Mouse (Mus musculus) cerebellum, adult 2 months (tissue): ENCODE results near the gene Rab19. TPM values are rescaled to one million over a fixed set of nuclear protein-coding genes. Genes with fewer than 3 reads are reported as not detected.
"Not testable (repeated sequence)": the region's sequence is repeated elsewhere in the genome, so short reads cannot be mapped to it uniquely, and the experiment has no call there.

Experiments
- DNase-seq, 2 experiments: peaks; one replicate each; pipeline ENCODE4 v3.0.0; 2021
- H3K27ac ChIP-seq: fragments of 200-500 bp; 2 replicates; pipeline ENCODE4 v1.5.1; 2012; ENCODE audit warnings: low read length, control low read depth, inconsistent platforms; ENCODE audit not compliant: insufficient read depth
- H3K27me3 ChIP-seq: fragments of 200-500 bp; 2 replicates; pipeline ENCODE4 v1.6.1; 2012; ENCODE audit warnings: inconsistent platforms, mild to moderate bottlenecking, low read length, moderate library complexity; ENCODE audit not compliant: control insufficient read depth, insufficient read depth
- H3K4me1 ChIP-seq: fragments of 200-500 bp; 2 replicates; pipeline ENCODE4 v1.6.1; 2011; ENCODE audit warnings: low read length; ENCODE audit not compliant: control insufficient read depth, insufficient read depth
- H3K4me3 ChIP-seq: fragments of 200-500 bp; replicated peaks from 2 replicates; pipeline ENCODE3; 2011; ENCODE audit warnings: mild to moderate bottlenecking, low read depth, low read length, control low read depth; ENCODE audit not compliant: insufficient read depth
- CTCF ChIP-seq: fragments of 200-500 bp; IDR thresholded peaks from 2 replicates; pipeline ENCODE4 v1.5.1; 2011; ENCODE audit warnings: low read depth, mild to moderate bottlenecking, control low read depth, low read length, moderate library complexity, borderline replicate concordance; ENCODE audit not compliant: insufficient read depth
- POLR2A ChIP-seq: fragments of 200-500 bp; IDR thresholded peaks from 2 replicates; pipeline ENCODE4 v1.6.1; 2011; ENCODE audit warnings: low read length, control low read depth, borderline replicate concordance; ENCODE audit not compliant: insufficient read depth
- WGBS: fragments of 180-500 bp; shearing (Covaris S2); methylation state at CpG from one replicate; pipeline ENCODE4 v1.1.7; 2018; 5-methylcytosine and 5-hydroxymethylcytosine counted together
- polyA plus RNA-seq: library from polyadenylated mRNA; depleted of rRNA; stranded (reverse); fragments of >200 nt; gene quantifications from 2 replicates; pipeline ENCODE4 v1.2.3, GENCODE M21; 2012

Rab19 gene
- polyA plus RNA-seq, 1 experiment: 0.15 TPM

GRCm38 (mm10) chr6:39373301-39373955 lies 7.5 kb upstream of the Rab19 start:
- Histone ChIP-seq H3K27ac (no peak overlapping the region), H3K4me3 (no peak overlapping the region), H3K4me1 (peaks cover 5% of the 10 kb centered on the region), H3K27me3 (no peaks in the 10 kb centered on the region)
- DNase-seq: no peak
- TF ChIP-seq POLR2A: no peak
- TF ChIP-seq CTCF: no peak
- 94% methylated on average over 4 of the region's 4 CpGs for WGBS

GRCm38 (mm10) chr6:39376775-39377174 lies 4.2 kb upstream of the Rab19 start:
- peaks cover 5% of the 10 kb centered on the region for H3K4me1 ChIP-seq
- WGBS: 5% methylated on average over 9 of the region's 9 CpGs
- 0 out of 2 replicates have a peak overlapping the region, but pooled peaks have one; percentile 77 for H3K27ac ChIP-seq
- no peak for DNase-seq
- no peak for TF ChIP-seq CTCF
- no peak for TF ChIP-seq POLR2A
- H3K4me3 ChIP-seq: peak overlapping the region; percentile 96
- H3K27me3 ChIP-seq: no peaks in the 10 kb centered on the region

GRCm38 (mm10) chr6:39377311-39377827 lies 3.6 kb upstream of the Rab19 start, which contains the start of gene Slc37a3:
Gene Slc37a3, minus strand, starts transcription at chr6:39377675.
- no peaks in the 10 kb centered on the region for H3K27me3 ChIP-seq
- peak; percentile 73 for TF ChIP-seq POLR2A
- TF ChIP-seq CTCF: no peak
- H3K4me3 ChIP-seq: peak within 1 kb of the TSS; percentile 96
- peak within 1 kb of the TSS; percentile 77; the same call in 1 of the 2 replicates for H3K27ac ChIP-seq
- H3K4me1 ChIP-seq: peaks cover 5% of the 10 kb centered on the region
- WGBS: under 1% methylated on average over 42 of the region's 43 CpGs
- DNase-seq: peak; percentile 90 to 91

GRCm38 (mm10) chr6:39378161-39378835 lies 2.7 kb upstream of the Rab19 start:
- 75% methylated on average over 13 of the region's 13 CpGs for WGBS

GRCm38 (mm10) chr6:39379224-39379623 lies 1.8 kb upstream of the Rab19 start:
- no peak for DNase-seq
- Histone ChIP-seq H3K27ac (no peak overlapping the region), H3K27me3 (no peaks in the 10 kb centered on the region), H3K4me3 (no peak overlapping the region), H3K4me1 (peaks cover 5% of the 10 kb centered on the region)
- WGBS: 69% methylated on average over 4 of the region's 4 CpGs
- TF ChIP-seq POLR2A (no peak), CTCF (no peak)

More at GRCm38 (mm10) chr6:39378161-39378835, 2.7 kb upstream of the Rab19 start:
- DNase-seq, H3K27me3 ChIP-seq, H3K4me3 ChIP-seq, H3K27ac ChIP-seq, H3K4me1 ChIP-seq: not testable (repeated sequence)

GRCm38 (mm10) chr6:39379749-39380148 lies 1.2 kb upstream of the Rab19 start:
- no peaks in the 10 kb centered on the region for H3K27me3 ChIP-seq
- no peak overlapping the region for H3K27ac ChIP-seq
- no peak for TF ChIP-seq POLR2A
- no peak for TF ChIP-seq CTCF
- H3K4me3 ChIP-seq: no peak overlapping the region
- no peak for DNase-seq
- 88% methylated on average over 8 of the region's 8 CpGs for WGBS
- peaks cover 5% of the 10 kb centered on the region; the same call in 1 of the 2 replicates for H3K4me1 ChIP-seq

- Histone ChIP-seq H3K4me1 (peaks cover 5% of the 10 kb centered on the region; the same call in 1 of the 2 replicates), H3K27me3 (no peaks in the 10 kb centered on the region), H3K4me3 (no peak overlapping the region), H3K27ac (no peak overlapping the region)
- no peak for DNase-seq
- TF ChIP-seq CTCF (no peak), POLR2A (no peak)
- 90% methylated on average over 3 of the region's 3 CpGs for WGBS
These were observed 699 bp upstream of the Rab19 start for GRCm38 (mm10) chr6:39380276-39380675.

- H3K4me1 ChIP-seq: peaks cover 14% of the 10 kb centered on the region; the same call in 1 of the 2 replicates
- no peak overlapping the region for H3K4me3 ChIP-seq
- DNase-seq: peak in 1 of 2 experiments; percentile 65
- TF ChIP-seq POLR2A (no peak), CTCF (no peak)
- WGBS: 31% methylated on average over 2 of the region's 2 CpGs
- no peaks in the 10 kb centered on the region for H3K27me3 ChIP-seq
- H3K27ac ChIP-seq: no peak overlapping the region
These were observed 9.0 kb downstream of the Rab19 start for GRCm38 (mm10) chr6:39389988-39390387.
